Comparison of ENCODE assay signal across 25 mouse cellular contexts in the genomic region with DNA sequence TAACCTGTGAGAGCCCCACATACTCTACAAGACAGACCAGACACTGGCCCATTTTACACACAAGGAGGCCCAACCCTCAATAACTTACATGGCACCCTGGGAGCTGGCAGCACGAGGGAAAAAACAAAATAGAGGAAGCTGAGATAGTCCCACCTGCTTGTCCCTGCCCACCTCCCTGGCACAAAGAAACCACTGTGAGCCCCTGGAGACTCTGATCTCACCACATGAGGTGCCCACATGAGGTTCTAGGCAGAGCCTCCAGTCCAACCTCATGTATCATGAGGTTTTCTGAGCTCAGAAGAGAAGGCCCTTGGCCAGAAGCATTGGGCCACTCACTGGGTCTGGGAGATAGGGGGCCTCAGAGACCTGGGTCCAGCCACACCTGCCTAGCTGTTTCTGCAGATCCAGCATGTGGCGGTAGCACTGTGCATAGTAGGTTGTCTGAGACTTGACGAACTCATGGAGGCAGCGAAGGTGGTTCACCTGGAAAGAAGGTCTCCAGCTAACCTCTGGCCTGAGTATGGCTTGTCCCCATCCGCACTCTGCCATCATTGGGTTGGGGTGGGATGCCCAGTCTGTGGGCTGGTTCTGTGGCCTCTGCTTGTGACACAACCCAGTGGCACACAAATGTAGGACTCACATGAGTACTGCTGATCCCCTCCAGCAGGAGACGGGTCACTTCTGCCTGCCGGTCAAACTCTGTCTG.
"Had no signal": no experiment of that assay in that cellular context is flagged by ENCODE, and none has a peak within 500 bp of the region (broad histone marks: within the 10 kb centered on the region; RNA-seq: fewer than 3 reads in every experiment).

No protein-coding gene starts in this region.

- H3K9me3 ChIP-seq: heart, embryonic 13.5 days; heart, embryonic 15.5 days; hindbrain, embryonic 13.5 days; hindbrain, embryonic 15.5 days; kidney, embryonic 15.5 days; limb, embryonic 13.5 days; limb, embryonic 15.5 days had no signal

- H3K4me1 ChIP-seq: hindbrain, embryonic 13.5 days; hindbrain, embryonic 15.5 days; kidney, embryonic 15.5 days; limb, embryonic 15.5 days had no signal

- ATAC-seq: hindbrain, postnatal 0 days; intestine, embryonic 16.5 days had no signal

- DNase-seq: gastrocnemius, postnatal 14 days; gastrocnemius, postnatal 36 days; heart, adult 11 months; heart, adult 2 months; heart, postnatal 14 days; heart, postnatal 36 days; kidney, adult 11 months; kidney, adult 2 months; kidney, adult 9 months; kidney, postnatal 14 days; kidney, postnatal 36 days; layer of hippocampus, adult 9-11 months; layer of hippocampus, postnatal 36 days; left cerebral cortex, postnatal 4 days had no signal

- H3K4me3 ChIP-seq: heart, adult 2 months; heart, embryonic 13.5 days; heart, embryonic 15.5 days; hindbrain, embryonic 13.5 days; hindbrain, embryonic 15.5 days; kidney, embryonic 15.5 days; limb, embryonic 13.5 days; limb, embryonic 15.5 days had no signal

- H3K9ac ChIP-seq: heart, embryonic 13.5 days; heart, embryonic 15.5 days; hindbrain, embryonic 13.5 days; hindbrain, embryonic 15.5 days; kidney, embryonic 15.5 days; limb, embryonic 13.5 days; limb, embryonic 15.5 days had no signal

- H3K27me3 ChIP-seq: heart, embryonic 13.5 days; heart, embryonic 15.5 days; hindbrain, embryonic 13.5 days; hindbrain, embryonic 15.5 days; kidney, embryonic 15.5 days; limb, embryonic 13.5 days; limb, embryonic 15.5 days had no signal

- H3K27ac ChIP-seq: heart, adult 2 months; heart, embryonic 13.5 days; heart, embryonic 15.5 days; hindbrain, embryonic 13.5 days; hindbrain, embryonic 15.5 days; hindbrain, postnatal 0 days; kidney, embryonic 15.5 days; kidney, postnatal 0 days; limb, embryonic 13.5 days had no signal

- H3K4me2 ChIP-seq: heart, embryonic 11.5 days; heart, embryonic 13.5 days; heart, embryonic 15.5 days; hindbrain, embryonic 13.5 days; hindbrain, embryonic 15.5 days; kidney, embryonic 15.5 days; limb, embryonic 13.5 days; limb, embryonic 15.5 days had no signal
